Comparison of ENCODE assay signal across 15 mouse cellular contexts in the genomic region with DNA sequence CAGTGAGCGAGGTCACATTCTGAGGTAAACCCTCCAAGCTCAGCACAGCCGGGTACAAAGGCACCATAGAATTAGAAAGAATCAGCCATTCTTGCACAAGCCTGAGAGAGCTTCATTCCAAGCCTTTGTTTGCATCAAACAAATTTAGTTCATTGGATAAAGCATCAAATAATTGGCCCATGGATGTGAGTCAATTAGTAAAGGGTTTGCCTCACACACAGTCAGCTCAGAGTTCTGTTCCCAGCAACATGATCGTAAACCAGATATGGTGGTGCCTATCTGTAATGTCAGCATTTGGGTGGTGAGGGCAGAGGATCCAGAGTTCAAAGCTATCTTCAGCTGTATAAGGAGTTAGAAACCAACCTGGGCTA.
"Had no signal": no experiment of that assay in that cellular context is flagged by ENCODE, and none has a peak within 500 bp of the region (broad histone marks: within the 10 kb centered on the region; RNA-seq: fewer than 3 reads in every experiment).

No protein-coding gene starts in this region.

- H3K9ac ChIP-seq: intestine, embryonic 15.5 days; limb, embryonic 15.5 days; lung, embryonic 15.5 days; midbrain, embryonic 13.5 days; neural tube, embryonic 15.5 days; stomach, embryonic 15.5 days had no signal

- H3K27ac ChIP-seq: hindbrain, postnatal 0 days; intestine, embryonic 15.5 days; limb, embryonic 15.5 days; lung, embryonic 15.5 days; midbrain, embryonic 13.5 days; neural tube, embryonic 15.5 days; stomach, embryonic 15.5 days had no signal

- H3K9me3 ChIP-seq: intestine, embryonic 15.5 days; limb, embryonic 15.5 days; lung, embryonic 15.5 days; midbrain, embryonic 13.5 days; neural tube, embryonic 15.5 days; stomach, embryonic 15.5 days had no signal

- H3K4me2 ChIP-seq: intestine, embryonic 15.5 days; limb, embryonic 15.5 days; lung, embryonic 15.5 days; midbrain, embryonic 13.5 days; neural tube, embryonic 15.5 days; stomach, embryonic 15.5 days had no signal

- ATAC-seq: hindbrain, postnatal 0 days; midbrain, embryonic 13.5 days had no signal

- DNase-seq: kidney, adult 2 months; kidney, postnatal 25 days; layer of hippocampus, adult 9-11 months; layer of hippocampus, postnatal 36 days; lung, postnatal 14 days; right cerebral cortex, postnatal 4 days; spleen, adult 18-20 months; thymus, postnatal 36 days had no signal

- H3K4me3 ChIP-seq: intestine, embryonic 15.5 days; limb, embryonic 15.5 days; lung, embryonic 15.5 days; midbrain, embryonic 13.5 days; neural tube, embryonic 15.5 days; stomach, embryonic 15.5 days had no signal

- H3K27me3 ChIP-seq: intestine, embryonic 15.5 days; limb, embryonic 15.5 days; lung, embryonic 15.5 days; midbrain, embryonic 13.5 days; neural tube, embryonic 15.5 days; stomach, embryonic 15.5 days had no signal

- H3K36me3 ChIP-seq: intestine, embryonic 15.5 days; limb, embryonic 15.5 days; lung, embryonic 15.5 days; midbrain, embryonic 13.5 days; neural tube, embryonic 15.5 days; stomach, embryonic 15.5 days had no signal

- H3K4me1 ChIP-seq: limb, embryonic 15.5 days; midbrain, embryonic 13.5 days; neural tube, embryonic 15.5 days; stomach, embryonic 15.5 days had no signal
